Mouse (Mus musculus) liver, embryonic 14.5 days (tissue): ENCODE data around the gene Zcchc3. TPM values are rescaled to one million over a fixed set of nuclear protein-coding genes. Genes with fewer than 3 reads are reported as not detected.
A peak's percentile ranks its signal among the peaks of the same experiment; 100 is the strongest.
"Not testable (repeated sequence)": the region's sequence is repeated elsewhere in the genome, so short reads cannot be mapped to it uniquely, and the experiment has no call there.

Experiments
- ATAC-seq: fragments of 200-750 bp; cut with Nextera tagmentation; 2 replicates; pipeline ENCODE4 v1.8.0; 2017; ENCODE audit warnings: moderate number of reproducible peaks, mild to moderate bottlenecking, moderate library complexity; ENCODE audit not compliant: insufficient read depth
- DNase-seq, 3 experiments: peaks; one replicate each; pipeline ENCODE4 v3.0.0-alpha.2; 2012 to 2013; ENCODE audit warnings: low read depth in 3 of 3, low spot score in 3 of 3
- H3K27ac ChIP-seq: fragments of 300-500 bp; sonication (generic); 2 replicates; pipeline ENCODE4 v1.5.1; 2014; ENCODE audit warnings: moderate library complexity, mild to moderate bottlenecking, control low read depth, inconsistent platforms
- H3K27me3 ChIP-seq: fragments of 300-500 bp; sonication (generic); 2 replicates; pipeline ENCODE4 v1.6.1; 2014; ENCODE audit warnings: mild to moderate bottlenecking, low read length, moderate library complexity; ENCODE audit not compliant: control insufficient read depth, insufficient read depth
- H3K36me3 ChIP-seq: fragments of 300-500 bp; sonication (generic); replicated peaks from 2 replicates; pipeline ENCODE4 v1.6.1; 2014; ENCODE audit warnings: low read depth; ENCODE audit not compliant: control insufficient read depth, insufficient read depth
- H3K4me1 ChIP-seq, 2 experiments: fragments of 200-500 bp in 1 of 2; fragments of 300-500 bp in 1 of 2; sonication (generic) in 1 of 2; replicated peaks; 2 replicates each; pipeline ENCODE4 v1.6.1; 2012 to 2014; ENCODE audit warnings: antibody characterized with exemption in 1 of 2, inconsistent platforms in 1 of 2, low read length in 1 of 2; ENCODE audit not compliant: control insufficient read depth in 2 of 2, insufficient read depth in 2 of 2
- H3K4me2 ChIP-seq: fragments of 300-500 bp; sonication (generic); 2 replicates; pipeline ENCODE4 v1.6.1; 2014; ENCODE audit warnings: low read depth, mild to moderate bottlenecking, control low read depth, moderate library complexity
- H3K4me3 ChIP-seq, 2 experiments: fragments of 200-500 bp in 1 of 2; fragments of 300-500 bp in 1 of 2; sonication (generic) in 1 of 2; 2 replicates each; pipeline ENCODE4 v1.5.1; 2012 to 2014; ENCODE audit warnings: low read depth in 2 of 2, low read length in 2 of 2, mild to moderate bottlenecking in 2 of 2, control low read depth in 1 of 2, inconsistent platforms in 1 of 2, moderate library complexity in 1 of 2; ENCODE audit not compliant: insufficient read depth in 1 of 2
- H3K9ac ChIP-seq: fragments of 300-500 bp; sonication (generic); replicated peaks from 2 replicates; pipeline ENCODE4 v1.6.1; 2014; ENCODE audit warnings: mild to moderate bottlenecking, control low read depth, moderate library complexity
- H3K9me3 ChIP-seq: fragments of 300-500 bp; sonication (generic); 2 replicates; pipeline ENCODE4 v1.6.1; 2016; ENCODE audit warnings: low read length, mixed read lengths; ENCODE audit not compliant: control insufficient read depth
- CTCF ChIP-seq: IDR thresholded peaks from 2 replicates; pipeline ENCODE4 v1.5.1; 2016; ENCODE audit warnings: antibody characterized with exemption, low read depth, control low read depth
- EP300 ChIP-seq: IDR thresholded peaks from 2 replicates; pipeline ENCODE4 v1.6.1; 2016; ENCODE audit warnings: antibody characterized with exemption, low read depth
- WGBS: fragments of 180-500 bp; shearing (Covaris S2); extraction: QIAGEN DNeasy Blood & Tissue Kit; methylation state at CpG from one replicate; pipeline ENCODE4 v1.1.7; 2014; ENCODE audit not compliant: insufficient replicate concordance; 5-methylcytosine and 5-hydroxymethylcytosine counted together
- polyA plus RNA-seq, 2 experiments: library from polyadenylated mRNA; depleted of rRNA in 1 of 2; stranded (reverse) in 1 of 2; unstranded in 1 of 2; fragments of >200 nt; fragmentation: Nextera tagmentation in 1 of 2; extraction: Ambion mirVana in 1 of 2; gene quantifications; 2 replicates each; pipeline versions ENCODE4 v1.2.1 to v1.2.3; 2012 to 2014

Zcchc3 gene
- polyA plus RNA-seq, 2 experiments = 8.7 to 9.1 TPM

GRCm38 (mm10) chr2:152436983-152437860 is 22.4 kb upstream of the Zcchc3 start:
- 3% methylated on average over 23 of the region's 23 CpGs for WGBS
- H3K9ac ChIP-seq = peak overlapping the region; percentile 12; the same call in 1 of the 2 replicates
- peak overlapping the region; percentile 39 to 61 for H3K4me3 ChIP-seq

GRCm38 (mm10) chr2:152436405-152436901 is 21.6 kb upstream of the Zcchc3 start:
- Histone ChIP-seq H3K4me2 (no peak overlapping the region), H3K27me3 (no peaks in the 10 kb centered on the region), H3K4me1 (peaks cover 4 to 6% of the 10 kb centered on the region in 2 experiments; a peak in 3 of 4 replicates), H3K27ac (no peak overlapping the region), H3K9me3 (no peaks in the 10 kb centered on the region), H3K4me3 (no peak overlapping the region), H3K36me3 (no peaks in the 10 kb centered on the region), H3K9ac (no peak overlapping the region)
- DNase-seq (no peak), ATAC-seq (no peak)
- WGBS = 55% methylated on average over 7 of the region's 7 CpGs
- TF ChIP-seq CTCF = no peak
- no peak for TF ChIP-seq EP300

More at GRCm38 (mm10) chr2:152436983-152437860, 22.4 kb upstream of the Zcchc3 start:
- no peaks in the 10 kb centered on the region for H3K36me3 ChIP-seq
- no peaks in the 10 kb centered on the region for H3K27me3 ChIP-seq
- peak; percentile 97 for TF ChIP-seq CTCF
- no peak for TF ChIP-seq EP300
- peak overlapping the region; percentile 72 for H3K4me2 ChIP-seq
- H3K9me3 ChIP-seq = no peaks in the 10 kb centered on the region
- ATAC-seq = peak; percentile 64; the same call in 1 of the 2 replicates
- peaks cover 4 to 6% of the 10 kb centered on the region in 2 experiments; a peak in 3 of 4 replicates for H3K4me1 ChIP-seq
- H3K27ac ChIP-seq = no peak overlapping the region
- DNase-seq = peak; percentile 32 to 56 (median 44)

GRCm38 (mm10) chr2:152428481-152428880 is 13.7 kb upstream of the Zcchc3 start:
- H3K27me3 ChIP-seq, H3K27ac ChIP-seq, H3K9me3 ChIP-seq, H3K36me3 ChIP-seq, H3K4me1 ChIP-seq, DNase-seq, ATAC-seq, H3K9ac ChIP-seq, H3K4me3 ChIP-seq, H3K4me2 ChIP-seq: not testable (repeated sequence)
- TF ChIP-seq CTCF = peak; percentile 27
- WGBS = 72% methylated on average over 2 of the region's 2 CpGs

- H3K9ac ChIP-seq = no peak overlapping the region
- no peak overlapping the region for H3K27ac ChIP-seq
- H3K36me3 ChIP-seq = no peaks in the 10 kb centered on the region
- H3K4me1 ChIP-seq = no peaks in the 10 kb centered on the region
- no peaks in the 10 kb centered on the region for H3K9me3 ChIP-seq
- ATAC-seq = no peak
- no peaks in the 10 kb centered on the region for H3K27me3 ChIP-seq
- H3K4me3 ChIP-seq = no peak overlapping the region
- WGBS = 41% methylated on average over 12 of the region's 12 CpGs
- H3K4me2 ChIP-seq = no peak overlapping the region
- TF ChIP-seq CTCF = no peak
- TF ChIP-seq EP300 = no peak
- DNase-seq = no peak
Measured at GRCm38 (mm10) chr2:152427493-152427892, 12.7 kb upstream of the Zcchc3 start.

GRCm38 (mm10) chr2:152415786-152416185 is 959 bp upstream of the Zcchc3 start:
- Histone ChIP-seq H3K4me3 (no peak overlapping the region), H3K4me2 (peak overlapping the region; percentile 90; the same call in 1 of the 2 replicates), H3K27ac (no peak overlapping the region), H3K4me1 (peaks cover 11 to 26% of the 10 kb centered on the region in 2 experiments), H3K36me3 (peaks cover 5% of the 10 kb centered on the region; the same call in 1 of the 2 replicates), H3K27me3 (no peaks in the 10 kb centered on the region), H3K9ac (no peak overlapping the region), H3K9me3 (peaks cover 3% of the 10 kb centered on the region; the same call in 1 of the 2 replicates)
- 90% methylated on average over 3 of the region's 3 CpGs for WGBS
- DNase-seq (no peak), ATAC-seq (no peak)
- TF ChIP-seq CTCF = no peak
- TF ChIP-seq EP300 = no peak
